Mouse (Mus musculus): Measurements from ENCODE around the gene Zfp560. TPM values are rescaled to one million over a fixed set of nuclear protein-coding genes. Genes with fewer than 3 reads are reported as not detected.

The Zfp560 gene
- 4.7 and 4.8 TPM in 2 replicates for total RNA-seq (2014; rRNA removed; ENCODE audit: low replicate concordance)
- polyA plus RNA-seq (2015; fragmentation: Nextera tagmentation; extraction: Ambion mirVana), result 53.2 and 53.6 TPM in 2 replicates

- Histone ChIP-seq H3K4me1 (ENCODE audit: control insufficient read depth, insufficient read depth) (peaks cover 7% of the 10 kb centered on the region), H3K4me2 (ENCODE audit: low read depth, low read length) (peak within 1 kb of the TSS; percentile 77), H3K27me3 (ENCODE audit: control insufficient read depth, insufficient read depth, low read length) (no peaks in the 10 kb centered on the region), H3K9ac (replicated peaks; ENCODE audit: low read depth, low read length) (peak within 1 kb of the TSS; percentile 61), H3K36me3 (replicated peaks; ENCODE audit: control insufficient read depth, insufficient read depth, low read length) (no peaks in the 10 kb centered on the region), H3K4me3 (ENCODE audit: low read depth, low read length) (peak within 1 kb of the TSS; percentile 65), H3K9me3 (replicated peaks; ENCODE audit: control insufficient read depth, low read length) (no peaks in the 10 kb centered on the region), H3K27ac (ENCODE audit: low read depth) (peak within 1 kb of the TSS; percentile 63)
- DNase-seq (ENCODE audit: low spot score), result peak; percentile 91
- TF ChIP-seq EP300 (IDR thresholded peaks at IDR 0.05; ENCODE audit: low read depth) (no peak), CTCF (IDR thresholded peaks at IDR 0.05; ENCODE audit: low read depth) (peak; percentile 57)
- 5% methylated on average over 40 of the region's 40 CpGs for WGBS
- peak; percentile 99 for ATAC-seq (ENCODE audit: insufficient read depth, low read depth)
These were observed at the start of gene Zfp560 for GRCm38 (mm10) chr9:20384532-20385342. Zfp560 (minus strand) TSS chr9:20385177.

GRCm38 (mm10) chr9:20430004-20430403, 45.0 kb upstream of the Zfp560 start:
- H3K9me3 ChIP-seq (replicated peaks; ENCODE audit: control insufficient read depth, low read length), result no peaks in the 10 kb centered on the region
- no peak overlapping the region for H3K27ac ChIP-seq (ENCODE audit: low read depth)
- TF ChIP-seq EP300 (IDR thresholded peaks at IDR 0.05; ENCODE audit: low read depth), result no peak
- no peak for TF ChIP-seq CTCF (IDR thresholded peaks at IDR 0.05; ENCODE audit: low read depth)
- no peak overlapping the region for H3K4me3 ChIP-seq (ENCODE audit: low read depth, low read length)
- ATAC-seq (ENCODE audit: insufficient read depth, low read depth) (no peak), DNase-seq (ENCODE audit: low spot score) (no peak)
- no peak overlapping the region for H3K9ac ChIP-seq (replicated peaks; ENCODE audit: low read depth, low read length)
- 86% methylated on average over 3 of the region's 3 CpGs for WGBS
- H3K36me3 ChIP-seq (replicated peaks; ENCODE audit: control insufficient read depth, insufficient read depth, low read length), result no peaks in the 10 kb centered on the region
- no peaks in the 10 kb centered on the region for H3K4me1 ChIP-seq (ENCODE audit: control insufficient read depth, insufficient read depth)
- H3K27me3 ChIP-seq (ENCODE audit: control insufficient read depth, insufficient read depth, low read length), result no peaks in the 10 kb centered on the region
- no peak overlapping the region for H3K4me2 ChIP-seq (ENCODE audit: low read depth, low read length)

- Histone ChIP-seq H3K9me3 (replicated peaks; ENCODE audit: control insufficient read depth, low read length) (no peaks in the 10 kb centered on the region), H3K36me3 (replicated peaks; ENCODE audit: control insufficient read depth, insufficient read depth, low read length) (no peaks in the 10 kb centered on the region), H3K27ac (ENCODE audit: low read depth) (no peak overlapping the region), H3K9ac (replicated peaks; ENCODE audit: low read depth, low read length) (no peak overlapping the region), H3K27me3 (ENCODE audit: control insufficient read depth, insufficient read depth, low read length) (no peaks in the 10 kb centered on the region), H3K4me2 (ENCODE audit: low read depth, low read length) (no peak overlapping the region), H3K4me3 (ENCODE audit: low read depth, low read length) (no peak overlapping the region), H3K4me1 (ENCODE audit: control insufficient read depth, insufficient read depth) (no peaks in the 10 kb centered on the region)
- no peak for TF ChIP-seq CTCF (IDR thresholded peaks at IDR 0.05; ENCODE audit: low read depth)
- no peak for TF ChIP-seq EP300 (IDR thresholded peaks at IDR 0.05; ENCODE audit: low read depth)
- 6% methylated on average over 1 of the region's 1 CpGs for WGBS
- ATAC-seq (ENCODE audit: insufficient read depth, low read depth) (no peak), DNase-seq (ENCODE audit: low spot score) (no peak)
These were observed 26.5 kb upstream of the Zfp560 start for GRCm38 (mm10) chr9:20411460-20411859.

GRCm38 (mm10) chr9:20409319-20409718, 24.3 kb upstream of the Zfp560 start:
- DNase-seq (ENCODE audit: low spot score) (no peak), ATAC-seq (ENCODE audit: insufficient read depth, low read depth) (no peak)
- H3K4me1 ChIP-seq (ENCODE audit: control insufficient read depth, insufficient read depth), result no peaks in the 10 kb centered on the region
- 65% methylated on average over 2 of the region's 2 CpGs for WGBS
- TF ChIP-seq EP300 (IDR thresholded peaks at IDR 0.05; ENCODE audit: low read depth), result no peak
- no peak for TF ChIP-seq CTCF (IDR thresholded peaks at IDR 0.05; ENCODE audit: low read depth)
- H3K9me3 ChIP-seq (replicated peaks; ENCODE audit: control insufficient read depth, low read length), result no peaks in the 10 kb centered on the region
- no peak overlapping the region for H3K4me2 ChIP-seq (ENCODE audit: low read depth, low read length)
- no peak overlapping the region for H3K27ac ChIP-seq (ENCODE audit: low read depth)
- no peaks in the 10 kb centered on the region for H3K27me3 ChIP-seq (ENCODE audit: control insufficient read depth, insufficient read depth, low read length)
- no peak overlapping the region for H3K9ac ChIP-seq (replicated peaks; ENCODE audit: low read depth, low read length)
- no peak overlapping the region for H3K4me3 ChIP-seq (ENCODE audit: low read depth, low read length)
- H3K36me3 ChIP-seq (replicated peaks; ENCODE audit: control insufficient read depth, insufficient read depth, low read length), result no peaks in the 10 kb centered on the region

GRCm38 (mm10) chr9:20385343-20385703, 346 bp upstream of the Zfp560 start:
- Histone ChIP-seq H3K27me3 (ENCODE audit: control insufficient read depth, insufficient read depth, low read length) (no peaks in the 10 kb centered on the region), H3K9ac (replicated peaks; ENCODE audit: low read depth, low read length) (peak overlapping the region; percentile 61), H3K9me3 (replicated peaks; ENCODE audit: control insufficient read depth, low read length) (no peaks in the 10 kb centered on the region), H3K4me2 (ENCODE audit: low read depth, low read length) (peak overlapping the region; percentile 77), H3K4me3 (ENCODE audit: low read depth, low read length) (peak overlapping the region; percentile 65), H3K4me1 (ENCODE audit: control insufficient read depth, insufficient read depth) (peaks cover 7% of the 10 kb centered on the region), H3K36me3 (replicated peaks; ENCODE audit: control insufficient read depth, insufficient read depth, low read length) (no peaks in the 10 kb centered on the region), H3K27ac (ENCODE audit: low read depth) (peak overlapping the region; percentile 63)
- ATAC-seq (ENCODE audit: insufficient read depth, low read depth) (peak; percentile 21; the same call in 1 of the 2 replicates), DNase-seq (ENCODE audit: low spot score) (no peak)
- TF ChIP-seq CTCF (IDR thresholded peaks at IDR 0.05; ENCODE audit: low read depth) (no peak), EP300 (IDR thresholded peaks at IDR 0.05; ENCODE audit: low read depth) (no peak)
- WGBS, result 16% methylated on average over 16 of the region's 16 CpGs

All from heart, postnatal 0 days (tissue).